8 mouse cellular contexts compared by ENCODE assay signal in genomic region chr17:24723881-24724180, GRCm38 (mm10). TPM values are rescaled to one million over a fixed set of nuclear protein-coding genes. Genes with fewer than 3 reads are reported as not detected.
DNase-seq lines count a peak whose midpoint lies in the region; ATAC-seq and TF ChIP-seq lines count a peak whose summit lies in the region.

No protein-coding gene starts in this region.

- no peaks in the 10 kb centered on the region for H3K9me3 ChIP-seq in hindbrain, embryonic 15.5 days
- no peaks in the 10 kb centered on the region for H3K9me3 ChIP-seq in midbrain, embryonic 11.5 days (ENCODE audit: control insufficient read depth, low read length)

- peak overlapping the region; percentile 81 for H3K4me2 ChIP-seq in hindbrain, embryonic 15.5 days
- H3K4me2 ChIP-seq in midbrain, embryonic 11.5 days = peak overlapping the region; percentile 74

- ATAC-seq in frontal cortex, adult (ENCODE audit: low TSS enrichment) = 0 out of 2 replicates have a peak, but pooled peaks have one; percentile 5
- ATAC-seq in hindbrain, embryonic 15.5 days (ENCODE audit: low FRiP score, low read depth) = no peak
- ATAC-seq in midbrain, embryonic 11.5 days (ENCODE audit: low FRiP score) = no peak

- H3K36me3 ChIP-seq in testis, adult 2 months (ENCODE audit: control insufficient read depth, insufficient read depth, low read length) = no peaks in the 10 kb centered on the region
- peaks cover 13% of the 10 kb centered on the region for H3K36me3 ChIP-seq in hindbrain, embryonic 15.5 days
- peaks cover 11% of the 10 kb centered on the region for H3K36me3 ChIP-seq in midbrain, embryonic 11.5 days (ENCODE audit: control insufficient read depth, insufficient read depth, low read length)

- H3K4me3 ChIP-seq in testis, adult 2 months (ENCODE audit: control insufficient read depth, low read depth, low read length) = peak overlapping the region; percentile 96
- peak overlapping the region; percentile 78 for H3K4me3 ChIP-seq in hindbrain, embryonic 15.5 days
- peak overlapping the region; percentile 50 for H3K4me3 ChIP-seq in midbrain, embryonic 11.5 days (ENCODE audit: low read depth, low read length)

- no peak for DNase-seq in frontal cortex, postnatal 10 days (ENCODE audit: low spot score in 2 of 2)
- no peak for DNase-seq in testis, postnatal 14 days (ENCODE audit: low spot score)
- no peak for DNase-seq in midbrain, embryonic 11.5 days (ENCODE audit: low spot score, missing footprints)
- no peak for DNase-seq in adrenal gland, adult 8-10 months
- no peak for DNase-seq in cerebellum, postnatal 4 days (ENCODE audit: low spot score in 2 of 2)

- no peak for TF ChIP-seq POLR2A in testis, adult 2 months (IDR thresholded peaks at IDR 0.05; ENCODE audit: control insufficient read depth, low read depth, low read length)

- peak overlapping the region; percentile 83 for H3K27ac ChIP-seq in testis, adult 2 months (ENCODE audit: control insufficient read depth, insufficient read depth, low read depth, low read length)
- peak overlapping the region; percentile 84 for H3K27ac ChIP-seq in hindbrain, embryonic 15.5 days (replicated peaks)
- H3K27ac ChIP-seq in midbrain, embryonic 11.5 days (ENCODE audit: low read depth, low read length) = peak overlapping the region; percentile 33

- WGBS in hindbrain, embryonic 15.5 days = 1% methylated on average over 15 of the region's 15 CpGs
- WGBS in midbrain, embryonic 11.5 days = 0% methylated on average over 15 of the region's 15 CpGs

- H3K9ac ChIP-seq in hindbrain, embryonic 15.5 days = peak overlapping the region; percentile 91
- peak overlapping the region; percentile 74 for H3K9ac ChIP-seq in midbrain, embryonic 11.5 days (ENCODE audit: low read length)

- no peak for TF ChIP-seq CTCF in testis, adult 2 months (IDR thresholded peaks at IDR 0.05; ENCODE audit: control insufficient read depth, insufficient read depth, insufficient replicate concordance, low read depth, low read length)

- H3K4me1 ChIP-seq in testis, adult 2 months (ENCODE audit: control insufficient read depth, insufficient read depth, low read length) = peaks cover 12% of the 10 kb centered on the region
- H3K4me1 ChIP-seq in hindbrain, embryonic 15.5 days (replicated peaks) = peaks cover 35% of the 10 kb centered on the region
- H3K4me1 ChIP-seq in midbrain, embryonic 11.5 days (ENCODE audit: control insufficient read depth, insufficient read depth, low read length) = peaks cover 15% of the 10 kb centered on the region

- H3K27me3 ChIP-seq in testis, adult 2 months (ENCODE audit: control insufficient read depth, insufficient read depth, low read length) = no peaks in the 10 kb centered on the region
- no peaks in the 10 kb centered on the region for H3K27me3 ChIP-seq in hindbrain, embryonic 15.5 days
- no peaks in the 10 kb centered on the region for H3K27me3 ChIP-seq in midbrain, embryonic 11.5 days (ENCODE audit: control insufficient read depth, insufficient read depth, low read length)

RNA-seq across cellular contexts. Expression of gene Ndufb10, which starts 0.4 kb away (rescaled TPM):
- polyA plus RNA-seq in testis, adult 2 months (2012; rRNA removed) = 198 and 211 TPM in 2 replicates
- 290 TPM in 2 replicates for polyA plus RNA-seq in hindbrain, embryonic 15.5 days (2015; fragmentation: Nextera tagmentation; extraction: Ambion mirVana)
- 198 and 210 TPM in 2 replicates for polyA plus RNA-seq in midbrain, embryonic 11.5 days (2014; fragmentation: Nextera tagmentation; extraction: Ambion mirVana)
- total RNA-seq in adrenal gland, adult 8-10 months (2022) = 100 to 1,000 TPM; 199 to 268 (median 237) TPM

RNA-seq across cellular contexts. Expression of gene Rpl3l, which starts 3.8 kb away (rescaled TPM):
- polyA plus RNA-seq in testis, adult 2 months (2012; rRNA removed) = 0.21 and 1.4 TPM in 2 replicates
- 0.22 TPM in 1 of 2 replicates, not detected in the other for polyA plus RNA-seq in hindbrain, embryonic 15.5 days (2015; fragmentation: Nextera tagmentation; extraction: Ambion mirVana)
- polyA plus RNA-seq in midbrain, embryonic 11.5 days (2014; fragmentation: Nextera tagmentation; extraction: Ambion mirVana) = not detected in 2 replicates
- under 1 TPM in 1 of 4 experiments, not detected in 3; 0.49 TPM for total RNA-seq in adrenal gland, adult 8-10 months (2022)

RNA-seq across cellular contexts. Expression of gene Rps2, which starts 5.9 kb away (rescaled TPM):
- 515 and 558 TPM in 2 replicates for polyA plus RNA-seq in testis, adult 2 months (2012; rRNA removed)
- 753 and 774 TPM in 2 replicates for polyA plus RNA-seq in hindbrain, embryonic 15.5 days (2015; fragmentation: Nextera tagmentation; extraction: Ambion mirVana)
- polyA plus RNA-seq in midbrain, embryonic 11.5 days (2014; fragmentation: Nextera tagmentation; extraction: Ambion mirVana) = 1,270 and 1,392 TPM in 2 replicates
- total RNA-seq in adrenal gland, adult 8-10 months (2022) = 100 to 1,000 TPM; 571 to 651 (median 615) TPM

RNA-seq across cellular contexts. Expression of gene Rnf151, which starts 6.0 kb away (rescaled TPM):
- 1,124 and 1,208 TPM in 2 replicates for polyA plus RNA-seq in testis, adult 2 months (2012; rRNA removed)
- polyA plus RNA-seq in hindbrain, embryonic 15.5 days (2015; fragmentation: Nextera tagmentation; extraction: Ambion mirVana) = not detected in 2 replicates
- polyA plus RNA-seq in midbrain, embryonic 11.5 days (2014; fragmentation: Nextera tagmentation; extraction: Ambion mirVana) = 0.22 TPM in 1 of 2 replicates, not detected in the other
- total RNA-seq in adrenal gland, adult 8-10 months (2022) = not detected

RNA-seq across cellular contexts. Expression of gene Msrb1, which starts 12.6 kb away (rescaled TPM):
- polyA plus RNA-seq in testis, adult 2 months (2012; rRNA removed) = 9.3 and 13.8 TPM in 2 replicates
- polyA plus RNA-seq in hindbrain, embryonic 15.5 days (2015; fragmentation: Nextera tagmentation; extraction: Ambion mirVana) = 19.4 and 20.8 TPM in 2 replicates
- polyA plus RNA-seq in midbrain, embryonic 11.5 days (2014; fragmentation: Nextera tagmentation; extraction: Ambion mirVana) = 19.2 and 23.0 TPM in 2 replicates
- total RNA-seq in adrenal gland, adult 8-10 months (2022) = 10 to 100 TPM; 87.3 to 91.3 (median 89.0) TPM

Comparison
In these comparisons a context has a peak if more than half of its experiments do, and no peak if none do; other contexts are left out.
1. H3K27ac ChIP-seq: peak in every context shown above with its lines; median percentile 84 in hindbrain, embryonic 15.5 days; 83 in testis, adult 2 months; 33 in midbrain, embryonic 11.5 days.